In the genomic region with DNA sequence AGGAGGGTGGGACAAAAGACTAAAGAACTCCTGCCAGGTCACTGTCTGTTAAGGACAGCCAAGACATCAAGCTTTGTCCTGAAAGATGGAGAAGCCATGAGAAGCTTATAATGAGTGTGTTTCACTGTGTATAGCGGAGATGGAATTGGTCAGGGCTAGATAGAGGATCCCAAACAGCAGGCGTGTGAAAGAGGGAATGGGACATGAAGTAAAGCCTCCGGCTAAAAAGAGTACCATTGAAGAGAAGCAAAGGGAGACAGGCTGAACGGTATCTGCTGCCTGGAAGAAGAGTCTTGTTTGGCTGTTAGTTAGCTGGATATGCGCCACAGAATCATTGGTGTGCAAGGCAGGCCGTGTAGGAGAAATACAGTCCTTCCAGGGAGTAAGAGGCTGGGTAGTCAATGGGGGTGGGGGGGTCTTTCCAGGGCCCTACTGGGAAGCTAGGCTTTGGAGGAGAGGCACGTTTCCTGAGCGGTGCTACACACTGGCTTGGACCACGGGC, we compare ENCODE assay signal across 27 mouse cellular contexts. TPM values are rescaled to one million over a fixed set of nuclear protein-coding genes. Genes with fewer than 3 reads are reported as not detected.
A peak's percentile ranks its signal among the peaks of the same experiment; 100 is the strongest.
DNase-seq lines count a peak whose midpoint lies in the region; ATAC-seq and TF ChIP-seq lines count a peak whose summit lies in the region.
"Had no signal": no experiment of that assay in that cellular context is flagged by ENCODE, and none has a peak within 500 bp of the region (broad histone marks: within the 10 kb centered on the region; RNA-seq: fewer than 3 reads in every experiment).

No protein-coding gene starts in this region.

- H3K4me1 ChIP-seq in midbrain, embryonic 14.5 days (ENCODE audit: control insufficient read depth, insufficient read depth, low read length): no peaks in the 10 kb centered on the region
- H3K4me1 ChIP-seq in midbrain, embryonic 11.5 days (ENCODE audit: control insufficient read depth, insufficient read depth, low read length): no peaks in the 10 kb centered on the region
- H3K4me1 ChIP-seq in midbrain, postnatal 0 days (ENCODE audit: insufficient read depth, low read length): no peaks in the 10 kb centered on the region
- H3K4me1 ChIP-seq: embryonic facial prominence, embryonic 12.5 days; limb, embryonic 10.5 days had no signal

- WGBS in midbrain, embryonic 14.5 days: 91% methylated on average over 9 of the region's 9 CpGs
- WGBS in midbrain, embryonic 11.5 days: 91% methylated on average over 9 of the region's 9 CpGs
- WGBS in midbrain, postnatal 0 days: 80% methylated on average over 9 of the region's 9 CpGs

- intact Hi-C loops in heart, postnatal 10 days (cut with DNase I): no loop called here

- peaks cover 79% of the 10 kb centered on the region for H3K36me3 ChIP-seq in midbrain, embryonic 14.5 days (ENCODE audit: control insufficient read depth, insufficient read depth, low read length)
- H3K36me3 ChIP-seq in midbrain, embryonic 11.5 days (ENCODE audit: control insufficient read depth, insufficient read depth, low read length): peaks cover 8% of the 10 kb centered on the region; the same call in 1 of the 2 replicates
- H3K36me3 ChIP-seq in midbrain, postnatal 0 days (ENCODE audit: insufficient read depth, low read length): peaks cover 39% of the 10 kb centered on the region

- no peak overlapping the region for H3K4me3 ChIP-seq in midbrain, embryonic 14.5 days (replicated peaks; ENCODE audit: low read depth, low read length)
- H3K4me3 ChIP-seq in midbrain, embryonic 11.5 days (ENCODE audit: low read depth, low read length): no peak overlapping the region
- no peak overlapping the region for H3K4me3 ChIP-seq in midbrain, postnatal 0 days (ENCODE audit: low read depth, low read length)
- H3K4me3 ChIP-seq: embryonic facial prominence, embryonic 12.5 days; erythroblast, embryonic 14.5 days; heart, adult 2 months; limb, embryonic 10.5 days had no signal

- TF ChIP-seq CTCF in brain, embryonic 14.5 days (IDR thresholded peaks at IDR 0.05; ENCODE audit: borderline replicate concordance, extremely low read depth, insufficient read depth, insufficient read length): no peak
- no peak for TF ChIP-seq CTCF in midbrain, postnatal 0 days (IDR thresholded peaks at IDR 0.05)

- 0 out of 2 replicates have a peak, but pooled peaks have one; percentile 27 for ATAC-seq in midbrain, embryonic 14.5 days (ENCODE audit: low FRiP score, low TSS enrichment)
- no peak for ATAC-seq in midbrain, embryonic 11.5 days (ENCODE audit: low FRiP score)
- peak; percentile 70 for ATAC-seq in midbrain, postnatal 0 days (ENCODE audit: low FRiP score)
- ATAC-seq: intestine, embryonic 16.5 days had no signal

- no peak overlapping the region for H3K9ac ChIP-seq in midbrain, embryonic 14.5 days (replicated peaks; ENCODE audit: low read length)
- no peak overlapping the region for H3K9ac ChIP-seq in midbrain, embryonic 11.5 days (ENCODE audit: low read length)
- H3K9ac ChIP-seq in midbrain, postnatal 0 days (replicated peaks; ENCODE audit: low read length, poor library complexity, severe bottlenecking): no peak overlapping the region
- H3K9ac ChIP-seq: embryonic facial prominence, embryonic 12.5 days had no signal

- TF ChIP-seq POLR2A in brain, embryonic 14.5 days (IDR thresholded peaks at IDR 0.05; ENCODE audit: borderline replicate concordance, extremely low read depth, insufficient read depth, insufficient read length, poor library complexity, severe bottlenecking): no peak

- H3K4me2 ChIP-seq in midbrain, embryonic 14.5 days (ENCODE audit: low read length): no peak overlapping the region
- no peak overlapping the region for H3K4me2 ChIP-seq in midbrain, embryonic 11.5 days
- no peak overlapping the region for H3K4me2 ChIP-seq in midbrain, postnatal 0 days (ENCODE audit: low read depth, low read length, poor library complexity, severe bottlenecking)
- H3K4me2 ChIP-seq: embryonic facial prominence, embryonic 12.5 days had no signal

- peak; percentile 23 for DNase-seq in heart, adult 11 months
- no peak for DNase-seq in heart, postnatal 10 days
- DNase-seq in midbrain, embryonic 14.5 days: peak; percentile 30
- no peak for DNase-seq in midbrain, embryonic 11.5 days (ENCODE audit: low spot score, missing footprints)
- DNase-seq in brain, embryonic 14.5 days (ENCODE audit: low read depth): peak; percentile 71
- DNase-seq in midbrain, postnatal 0 days (ENCODE audit: low spot score): peak; percentile 76
- no peak for DNase-seq in layer of hippocampus, adult 11-12 months (ENCODE audit: low spot score)
- DNase-seq: cerebellum, adult 9-11 months; gastrocnemius, postnatal 10 days; heart, adult 2 months; heart, postnatal 4 days; layer of hippocampus, postnatal 36 days; lung, adult 18-20 months; lung, postnatal 14 days; right cerebral cortex, postnatal 4 days had no signal

- H3K27me3 ChIP-seq in midbrain, embryonic 14.5 days (ENCODE audit: control insufficient read depth, insufficient read depth, low read length): no peaks in the 10 kb centered on the region
- H3K27me3 ChIP-seq in midbrain, embryonic 11.5 days (ENCODE audit: control insufficient read depth, insufficient read depth, low read length): no peaks in the 10 kb centered on the region
- H3K27me3 ChIP-seq in midbrain, postnatal 0 days (ENCODE audit: insufficient read depth, low read length): no peaks in the 10 kb centered on the region
- H3K27me3 ChIP-seq: CH12.LX; embryonic facial prominence, embryonic 12.5 days had no signal

- no peaks in the 10 kb centered on the region for H3K9me3 ChIP-seq in midbrain, embryonic 14.5 days (ENCODE audit: control insufficient read depth, low read length)
- no peaks in the 10 kb centered on the region for H3K9me3 ChIP-seq in midbrain, embryonic 11.5 days (ENCODE audit: control insufficient read depth, low read length)
- no peaks in the 10 kb centered on the region for H3K9me3 ChIP-seq in midbrain, postnatal 0 days (ENCODE audit: low read length)
- H3K9me3 ChIP-seq: embryonic facial prominence, embryonic 12.5 days; limb, embryonic 10.5 days had no signal

- 0 out of 2 replicates have a peak overlapping the region, but pooled peaks have one; percentile 1 for H3K27ac ChIP-seq in midbrain, embryonic 14.5 days (replicated peaks; ENCODE audit: low read depth, low read length)
- no peak overlapping the region for H3K27ac ChIP-seq in midbrain, embryonic 11.5 days (ENCODE audit: low read depth, low read length)
- 0 out of 2 replicates have a peak overlapping the region, but pooled peaks have one; percentile 55 for H3K27ac ChIP-seq in midbrain, postnatal 0 days (ENCODE audit: low read depth, low read length)
- H3K27ac ChIP-seq: embryonic facial prominence, embryonic 12.5 days; heart, adult 2 months; limb, embryonic 10.5 days; stomach, postnatal 0 days had no signal

RNA-seq across cellular contexts. Expression of a gene that starts 20.2 kb away (rescaled TPM):
- total RNA-seq in heart, postnatal 10 days (2021): 100 to 1,000 TPM; 130 to 141 TPM
- 95.7 and 109 TPM in 2 replicates for polyA plus RNA-seq in midbrain, embryonic 14.5 days (2014; fragmentation: Nextera tagmentation; extraction: Ambion mirVana)
- polyA plus RNA-seq in midbrain, embryonic 11.5 days (2014; fragmentation: Nextera tagmentation; extraction: Ambion mirVana): 97.8 and 101 TPM in 2 replicates
- polyA plus RNA-seq in brain, embryonic 14.5 days (2012; rRNA removed): 78.7 and 99.3 TPM in 2 replicates
- 185 and 192 TPM in 2 replicates for total RNA-seq in midbrain, postnatal 0 days (2014; rRNA removed)
- polyA plus RNA-seq in midbrain, postnatal 0 days (2015; fragmentation: Nextera tagmentation; extraction: Ambion mirVana): 114 TPM in 2 replicates

RNA-seq across cellular contexts. Expression of a gene that starts 20.4 kb away (rescaled TPM):
- 1 to 10 TPM; 7.4 to 7.7 TPM for total RNA-seq in heart, postnatal 10 days (2021)
- polyA plus RNA-seq in midbrain, embryonic 14.5 days (2014; fragmentation: Nextera tagmentation; extraction: Ambion mirVana): 6.5 and 8.1 TPM in 2 replicates
- 6.2 and 8.0 TPM in 2 replicates for polyA plus RNA-seq in midbrain, embryonic 11.5 days (2014; fragmentation: Nextera tagmentation; extraction: Ambion mirVana)
- 4.0 and 4.2 TPM in 2 replicates for polyA plus RNA-seq in brain, embryonic 14.5 days (2012; rRNA removed)
- total RNA-seq in midbrain, postnatal 0 days (2014; rRNA removed): 6.4 and 8.2 TPM in 2 replicates
- polyA plus RNA-seq in midbrain, postnatal 0 days (2015; fragmentation: Nextera tagmentation; extraction: Ambion mirVana): 6.9 and 8.5 TPM in 2 replicates

RNA-seq across cellular contexts. Expression of a gene that starts 24.5 kb away (rescaled TPM):
- not detected for total RNA-seq in heart, postnatal 10 days (2021)
- polyA plus RNA-seq in midbrain, embryonic 14.5 days (2014; fragmentation: Nextera tagmentation; extraction: Ambion mirVana): not detected in 2 replicates
- polyA plus RNA-seq in midbrain, embryonic 11.5 days (2014; fragmentation: Nextera tagmentation; extraction: Ambion mirVana): not detected in 2 replicates
- polyA plus RNA-seq in brain, embryonic 14.5 days (2012; rRNA removed): 0.85 TPM in 1 of 2 replicates, not detected in the other
- not detected in 2 replicates for total RNA-seq in midbrain, postnatal 0 days (2014; rRNA removed)
- polyA plus RNA-seq in midbrain, postnatal 0 days (2015; fragmentation: Nextera tagmentation; extraction: Ambion mirVana): not detected in 2 replicates
- total RNA-seq: adrenal gland, postnatal 4 days; CH12.LX; gastrocnemius, postnatal 10 days; heart, adult 2 months; heart, postnatal 4 days; layer of hippocampus, postnatal 36 days; megakaryocyte, adult 5-6 weeks had no signal
- polyA plus RNA-seq: cortical plate, adult 2 months; embryonic facial prominence, embryonic 12.5 days; erythroblast, embryonic 14.5 days; heart, adult 2 months; heart, embryonic 14.5 days; intestine, embryonic 16.5 days; kidney, embryonic 14.5 days; large intestine, adult 2 months; limb, embryonic 10.5 days had no signal

RNA-seq across cellular contexts. Expression of a gene that starts 43.9 kb away (rescaled TPM):
- total RNA-seq in heart, postnatal 10 days (2021): 1 to 10 TPM; 3.4 to 3.7 TPM
- polyA plus RNA-seq in midbrain, embryonic 14.5 days (2014; fragmentation: Nextera tagmentation; extraction: Ambion mirVana): 55.8 and 59.8 TPM in 2 replicates
- polyA plus RNA-seq in midbrain, embryonic 11.5 days (2014; fragmentation: Nextera tagmentation; extraction: Ambion mirVana): 65.7 and 67.3 TPM in 2 replicates
- polyA plus RNA-seq in brain, embryonic 14.5 days (2012; rRNA removed): 36.7 and 103 TPM in 2 replicates
- 14.3 and 22.3 TPM in 2 replicates for total RNA-seq in midbrain, postnatal 0 days (2014; rRNA removed)
- 26.1 and 36.8 TPM in 2 replicates for polyA plus RNA-seq in midbrain, postnatal 0 days (2015; fragmentation: Nextera tagmentation; extraction: Ambion mirVana)
- total RNA-seq: megakaryocyte, adult 5-6 weeks had no signal
- polyA plus RNA-seq: erythroblast, embryonic 14.5 days had no signal

RNA-seq across cellular contexts. Expression of a gene that starts 44.6 kb away (rescaled TPM):
- total RNA-seq in heart, postnatal 10 days (2021): 10 to 100 TPM; 43.8 to 50.9 TPM
- polyA plus RNA-seq in midbrain, embryonic 14.5 days (2014; fragmentation: Nextera tagmentation; extraction: Ambion mirVana): 1.8 and 4.2 TPM in 2 replicates
- 4.7 and 5.3 TPM in 2 replicates for polyA plus RNA-seq in midbrain, embryonic 11.5 days (2014; fragmentation: Nextera tagmentation; extraction: Ambion mirVana)
- polyA plus RNA-seq in brain, embryonic 14.5 days (2012; rRNA removed): 2.5 and 4.5 TPM in 2 replicates
- 2.9 TPM in 2 replicates for total RNA-seq in midbrain, postnatal 0 days (2014; rRNA removed)
- polyA plus RNA-seq in midbrain, postnatal 0 days (2015; fragmentation: Nextera tagmentation; extraction: Ambion mirVana): 2.1 and 2.6 TPM in 2 replicates
- total RNA-seq: CH12.LX; megakaryocyte, adult 5-6 weeks had no signal
- polyA plus RNA-seq: erythroblast, embryonic 14.5 days had no signal

Comparison
In these comparisons a context has a peak if more than half of its experiments do, and no peak if none do; other contexts are left out.
1. DNase-seq: peak in heart, adult 11 months (single experiment), midbrain, embryonic 14.5 days (single experiment), brain, embryonic 14.5 days (single experiment) and midbrain, postnatal 0 days (single experiment); none in heart, postnatal 10 days (0 of 2), midbrain, embryonic 11.5 days (single experiment) and layer of hippocampus, adult 11-12 months (single experiment).